Mouse (Mus musculus): ENCODE measurements around the gene Rmnd5a.

Gene Rmnd5a

GRCm38 (mm10) chr6:71441251-71441580 lies 779 bp upstream of the Rmnd5a start:
- no peak for DNase-seq

- no peak for DNase-seq
Measured at GRCm38 (mm10) chr6:71440217-71440491, 283 bp downstream of the Rmnd5a start.

- DNase-seq, result peak; percentile 63
Measured at GRCm38 (mm10) chr6:71439506-71440216, 776 bp downstream of the Rmnd5a start.

GRCm38 (mm10) chr6:71438070-71438469 lies 2.4 kb downstream of the Rmnd5a start:
- DNase-seq, result no peak

- DNase-seq, result no peak
Measured at GRCm38 (mm10) chr6:71427996-71428725, 12.3 kb downstream of the Rmnd5a start.

GRCm38 (mm10) chr6:71425681-71426080 lies 14.8 kb downstream of the Rmnd5a start:
- DNase-seq, result no peak

- no peak for DNase-seq
Measured at GRCm38 (mm10) chr6:71423116-71423515, 17.3 kb downstream of the Rmnd5a start.

GRCm38 (mm10) chr6:71422162-71422561 lies 18.3 kb downstream of the Rmnd5a start:
- no peak for DNase-seq

- no peak for DNase-seq
Measured at GRCm38 (mm10) chr6:71420848-71421247, 19.6 kb downstream of the Rmnd5a start.

- DNase-seq, result no peak
Measured at GRCm38 (mm10) chr6:71418874-71419273, 21.6 kb downstream of the Rmnd5a start.

GRCm38 (mm10) chr6:71415446-71415845 lies 25.0 kb downstream of the Rmnd5a start:
- no peak for DNase-seq

GRCm38 (mm10) chr6:71414624-71415023 lies 25.8 kb downstream of the Rmnd5a start:
- DNase-seq, result no peak

- DNase-seq, result no peak
Measured at GRCm38 (mm10) chr6:71398829-71399609, 41.4 kb downstream of the Rmnd5a start.

- DNase-seq, result no peak
Measured at GRCm38 (mm10) chr6:71396761-71397160, 43.7 kb downstream of the Rmnd5a start.

GRCm38 (mm10) chr6:71396016-71396415 lies 44.4 kb downstream of the Rmnd5a start:
- no peak for DNase-seq

- DNase-seq, result no peak
Measured at GRCm38 (mm10) chr6:71390496-71390895, 49.9 kb downstream of the Rmnd5a start.

- no peak for DNase-seq
Measured at GRCm38 (mm10) chr6:71381654-71382053, 58.8 kb downstream of the Rmnd5a start.

GRCm38 (mm10) chr6:71376711-71377110 lies 63.7 kb downstream of the Rmnd5a start:
- no peak for DNase-seq

GRCm38 (mm10) chr6:71374921-71375320 lies 65.5 kb downstream of the Rmnd5a start:
- DNase-seq, result no peak

GRCm38 (mm10) chr6:71374311-71374829 lies 66.1 kb downstream of the Rmnd5a start:
- DNase-seq, result no peak

GRCm38 (mm10) chr6:71373249-71373775 lies 67.1 kb downstream of the Rmnd5a start, which contains the start of gene Cd8a:
Gene Cd8a, plus strand, starts transcription at chr6:71373427.
- DNase-seq, result no peak

- no peak for DNase-seq
Measured at GRCm38 (mm10) chr6:71372041-71372720, 68.3 kb downstream of the Rmnd5a start.

Data from liver (tissue).